Mouse (Mus musculus) adrenal gland, postnatal 10 days (tissue): ENCODE data around the gene Zfp768. TPM values are rescaled to one million over a fixed set of nuclear protein-coding genes. Genes with fewer than 3 reads are reported as not detected.
"Not testable (repeated sequence)": the region's sequence is repeated elsewhere in the genome, so short reads cannot be mapped to it uniquely, and the experiment has no call there.

Source experiments
- DNase-seq: peaks from one replicate; pipeline ENCODE4 v3.0.0; 2021; ENCODE audit warnings: mixed read lengths
- total RNA-seq, 2 experiments: library from RNA; stranded (reverse); gene quantifications; 2 replicates each; pipeline ENCODE4 v1.2.3; 2021

Gene Zfp768
- total RNA-seq, 2 experiments from 2014 or later: 31.7 to 38.2 TPM

GRCm38 (mm10) chr7:127357871-127358270 is 12.5 kb upstream of the Zfp768 start:
- DNase-seq: no peak

GRCm38 (mm10) chr7:127355796-127356195 is 10.4 kb upstream of the Zfp768 start:
- DNase-seq: no peak

GRCm38 (mm10) chr7:127351230-127352004 is 6.0 kb upstream of the Zfp768 start:
- peak; percentile 33 for DNase-seq

GRCm38 (mm10) chr7:127346676-127347075 is 1.3 kb upstream of the Zfp768 start:
- no peak for DNase-seq

GRCm38 (mm10) chr7:127345092-127345491 is 297 bp downstream of the Zfp768 start:
- peak; percentile 78 for DNase-seq

GRCm38 (mm10) chr7:127344371-127344770 is 1.0 kb downstream of the Zfp768 start:
- peak; percentile 32 for DNase-seq

- DNase-seq: no peak
These were observed 1.9 kb downstream of the Zfp768 start for GRCm38 (mm10) chr7:127343351-127344019.

- DNase-seq: no peak
These were observed 2.5 kb downstream of the Zfp768 start for GRCm38 (mm10) chr7:127342888-127343287.

GRCm38 (mm10) chr7:127342332-127342731 is 3.1 kb downstream of the Zfp768 start:
- DNase-seq: no peak

GRCm38 (mm10) chr7:127341861-127342260 is 3.5 kb downstream of the Zfp768 start:
- DNase-seq: not testable (repeated sequence)

GRCm38 (mm10) chr7:127341356-127341755 is 4.0 kb downstream of the Zfp768 start:
- DNase-seq: no peak

GRCm38 (mm10) chr7:127337636-127338035 is 7.8 kb downstream of the Zfp768 start:
- DNase-seq: peak; percentile 25

GRCm38 (mm10) chr7:127335604-127336003 is 9.8 kb downstream of the Zfp768 start:
- no peak for DNase-seq

GRCm38 (mm10) chr7:127333240-127333639 is 12.1 kb downstream of the Zfp768 start:
- no peak for DNase-seq

- no peak for DNase-seq
These were observed 18.7 kb downstream of the Zfp768 start for GRCm38 (mm10) chr7:127326685-127327084.

GRCm38 (mm10) chr7:127325550-127325949 is 19.8 kb downstream of the Zfp768 start:
- DNase-seq: no peak

GRCm38 (mm10) chr7:127324944-127325343 is 20.4 kb downstream of the Zfp768 start:
- no peak for DNase-seq

GRCm38 (mm10) chr7:127322085-127322484 is 23.3 kb downstream of the Zfp768 start:
- peak; percentile 44 for DNase-seq

GRCm38 (mm10) chr7:127321106-127321505 is 24.3 kb downstream of the Zfp768 start:
- no peak for DNase-seq

- DNase-seq: no peak
These were observed 31.5 kb downstream of the Zfp768 start for GRCm38 (mm10) chr7:127313912-127314311.

- no peak for DNase-seq
These were observed 35.4 kb downstream of the Zfp768 start for GRCm38 (mm10) chr7:127309951-127310350.

- DNase-seq: peak; percentile 68
These were observed 36.5 kb downstream of the Zfp768 start for GRCm38 (mm10) chr7:127308887-127309286.

GRCm38 (mm10) chr7:127308431-127308830 is 37.0 kb downstream of the Zfp768 start:
- peak; percentile 11 for DNase-seq
